Mouse (Mus musculus) lung, postnatal 0 days (tissue): ENCODE data around the gene Fam155a.

ENCODE experiments used
- CTCF ChIP-seq: IDR thresholded peaks from 2 replicates; pipeline ENCODE4 v1.5.1; 2016; ENCODE audit warnings: antibody characterized with exemption, mild to moderate bottlenecking
- EP300 ChIP-seq: IDR thresholded peaks from 2 replicates; pipeline ENCODE4 v1.6.1; 2016; ENCODE audit warnings: antibody characterized with exemption, mild to moderate bottlenecking, control low read depth

GRCm38 (mm10) chr8:9810955-9811530 is 40.1 kb upstream of the Fam155a start:
- TF ChIP-seq CTCF (no peak), EP300 (no peak)
